Mouse (Mus musculus): ENCODE measurements at regions not wholly inside any gene's neighbourhood (a gene's known extent, or its start where the extent isn't known, plus 50 kb on each side); places are given as distances from the start of the nearest gene placed in this dataset.
"Not testable (repeated sequence)": the region's sequence is repeated elsewhere in the genome, so short reads cannot be mapped to it uniquely, and the experiment has no call there.

DNA sequence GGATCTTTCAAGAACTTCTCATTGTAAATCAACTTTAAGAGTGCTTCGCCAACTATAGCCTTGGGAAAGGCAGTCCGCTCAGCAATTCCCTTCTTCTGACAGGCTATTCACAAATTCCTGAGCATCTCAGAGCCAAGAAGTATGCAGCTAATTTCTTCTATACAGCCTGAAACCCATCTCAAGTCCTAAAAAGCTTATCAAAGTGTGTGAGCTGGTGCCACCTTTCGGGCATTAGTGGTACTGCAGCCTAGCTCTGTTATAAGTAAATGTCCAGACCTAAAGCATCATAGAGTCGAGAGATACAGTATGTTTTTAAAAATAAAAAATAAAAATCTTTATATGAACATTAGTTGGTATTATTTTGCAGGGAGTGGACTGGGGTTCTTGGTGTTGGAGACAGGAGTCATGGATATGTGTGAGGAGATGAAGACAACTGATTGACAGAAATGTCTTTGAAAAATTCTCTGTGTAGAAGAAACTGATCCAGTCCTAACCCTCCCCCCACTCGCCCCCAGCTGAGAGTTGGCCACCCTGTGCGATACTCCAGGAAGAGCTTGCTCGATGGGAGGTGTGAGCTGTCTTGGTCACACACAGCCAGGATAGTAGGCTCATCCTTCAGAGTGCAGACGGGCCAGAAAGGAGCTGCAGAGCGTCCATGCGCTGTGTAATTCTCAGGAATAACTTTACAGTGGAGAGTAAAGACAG, 56.4 kb downstream of the Bod1 start:
- DNase-seq (ENCODE audit: low read depth, low spot score) = peak; percentile 78

GRCm38 (mm10) chr11:31614394-31614713, 57.3 kb downstream of the Bod1 start:
- no peak for DNase-seq (ENCODE audit: low read depth, low spot score)

- no peak for DNase-seq (ENCODE audit: low read depth, low spot score)
Observed at GRCm38 (mm10) chr11:31613688-31614393, 57.8 kb downstream of the Bod1 start.

DNA sequence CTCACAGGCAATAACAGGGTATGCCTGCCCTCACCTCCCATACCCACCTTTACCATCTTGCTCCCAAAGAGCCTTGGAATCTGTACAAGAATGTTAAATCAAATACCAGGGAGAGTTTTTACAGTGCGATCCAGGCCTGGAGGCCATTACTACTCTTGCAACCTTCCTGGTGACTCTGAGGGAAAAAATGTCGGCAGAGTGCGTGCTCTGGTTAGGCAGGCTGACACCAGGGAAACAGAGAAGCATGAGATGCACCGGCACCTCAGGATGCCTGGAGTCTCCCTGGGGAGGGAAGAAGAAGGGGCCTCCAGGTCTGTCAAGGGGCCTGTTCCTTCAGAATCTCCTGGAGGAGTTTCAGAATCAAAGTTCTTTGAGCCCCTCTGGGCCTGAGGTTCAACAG, 63.2 kb downstream of the Bod1 start:
- no peak for DNase-seq (ENCODE audit: low read depth, low spot score)

GRCm38 (mm10) chr11:31601499-31601898, 70.2 kb downstream of the Bod1 start:
- no peak for DNase-seq (ENCODE audit: low read depth, low spot score)

DNA sequence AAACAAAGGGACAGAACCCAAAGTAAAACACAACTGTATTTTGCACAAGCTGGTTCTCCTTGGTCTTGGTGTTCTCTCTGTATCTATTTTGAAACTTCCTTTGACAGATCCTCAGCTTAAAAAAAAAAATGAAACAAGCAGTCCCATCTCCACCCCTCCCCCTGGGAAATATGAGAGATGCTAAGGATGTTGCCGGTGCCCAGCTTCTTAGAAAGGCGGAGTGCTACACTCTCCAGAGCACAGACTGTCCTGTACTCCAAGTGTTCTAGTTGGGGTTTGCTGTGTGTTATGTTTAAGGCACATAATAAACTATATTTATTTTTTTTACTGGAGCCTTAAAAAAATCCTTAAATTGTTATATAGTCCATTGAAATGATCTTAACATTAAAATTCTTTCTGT, 78.1 kb downstream of the Bod1 start:
- DNase-seq (ENCODE audit: low read depth, low spot score) = no peak

- DNase-seq (ENCODE audit: low read depth, low spot score) = no peak
Observed at GRCm38 (mm10) chr11:31592061-31592460, 79.6 kb downstream of the Bod1 start.

DNA sequence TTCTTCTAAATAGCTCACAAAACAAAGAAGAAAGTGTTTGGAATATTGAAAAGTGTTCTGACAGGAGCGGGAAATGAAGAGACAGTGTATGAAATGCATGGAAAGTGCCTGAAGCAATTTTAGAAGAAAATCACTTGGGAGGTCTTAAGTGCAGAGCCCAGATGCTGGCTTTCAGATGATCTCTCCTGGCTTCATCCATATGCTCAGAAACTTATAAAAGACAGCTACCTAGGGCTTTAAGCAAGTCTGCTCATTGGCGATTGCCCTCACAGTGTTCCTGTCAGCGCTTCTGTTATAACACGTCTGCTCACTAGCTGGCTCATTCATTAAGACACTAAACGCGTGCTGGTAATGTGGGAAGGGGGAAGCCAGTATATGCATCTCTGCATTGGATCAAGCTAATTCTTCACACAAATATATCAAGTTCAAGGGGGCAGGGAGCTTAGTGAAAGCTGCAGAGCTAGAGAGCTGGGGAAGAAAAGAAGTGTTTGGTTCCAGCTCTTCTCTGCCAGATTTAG, 80.6 kb downstream of the Bod1 start:
- no peak for DNase-seq (ENCODE audit: low read depth, low spot score)

GRCm38 (mm10) chr11:31574941-31575340, 96.7 kb downstream of the Bod1 start:
- DNase-seq (ENCODE audit: low read depth, low spot score) = no peak

- DNase-seq (ENCODE audit: low read depth, low spot score) = no peak
Observed at GRCm38 (mm10) chr11:31564742-31565510, 106.8 kb downstream of the Bod1 start.

DNA sequence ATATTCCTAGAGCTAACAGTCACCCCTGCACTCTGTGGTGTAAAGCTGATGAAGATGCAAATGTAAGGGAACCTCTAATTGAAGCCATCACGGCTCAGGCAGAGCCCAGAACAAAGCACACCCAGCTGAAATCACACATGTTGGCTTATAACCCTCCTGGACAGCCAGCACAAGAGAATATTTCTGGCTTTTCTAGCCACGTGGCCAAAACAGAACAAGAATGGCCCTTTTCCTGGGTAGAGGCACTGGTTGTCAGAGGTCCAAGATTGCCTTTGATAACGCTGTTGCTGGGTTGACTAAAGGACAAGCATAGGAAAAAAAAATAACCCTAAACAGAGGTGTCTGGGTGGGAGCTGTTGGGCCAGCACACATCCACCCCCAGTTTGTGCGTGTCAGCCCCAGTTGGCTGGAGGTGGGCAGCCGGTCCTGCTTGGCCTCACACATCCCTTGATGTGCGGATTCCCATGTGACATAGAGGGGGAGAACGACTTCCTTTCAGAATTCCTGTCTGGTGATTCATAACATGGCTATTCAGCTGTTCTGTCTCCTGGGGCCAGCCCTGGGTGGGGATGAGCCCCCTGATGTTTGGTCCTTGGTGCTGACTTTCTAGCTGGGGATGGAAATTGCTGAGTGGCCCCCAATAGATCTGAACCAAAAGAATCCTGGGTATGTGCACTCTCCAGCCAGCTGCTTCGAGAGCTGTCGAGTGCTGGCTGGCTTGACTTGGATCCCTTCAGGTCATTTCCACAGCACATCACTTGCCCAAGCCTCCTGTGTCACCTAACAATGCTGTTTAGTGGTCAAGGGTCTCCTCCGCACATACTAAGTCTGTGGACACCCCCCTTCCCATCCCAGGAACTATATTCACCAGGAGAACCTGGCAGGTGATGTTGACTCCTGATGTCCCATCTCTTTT, 107.6 kb downstream of the Bod1 start:
- no peak for DNase-seq (ENCODE audit: low read depth, low spot score)

DNA sequence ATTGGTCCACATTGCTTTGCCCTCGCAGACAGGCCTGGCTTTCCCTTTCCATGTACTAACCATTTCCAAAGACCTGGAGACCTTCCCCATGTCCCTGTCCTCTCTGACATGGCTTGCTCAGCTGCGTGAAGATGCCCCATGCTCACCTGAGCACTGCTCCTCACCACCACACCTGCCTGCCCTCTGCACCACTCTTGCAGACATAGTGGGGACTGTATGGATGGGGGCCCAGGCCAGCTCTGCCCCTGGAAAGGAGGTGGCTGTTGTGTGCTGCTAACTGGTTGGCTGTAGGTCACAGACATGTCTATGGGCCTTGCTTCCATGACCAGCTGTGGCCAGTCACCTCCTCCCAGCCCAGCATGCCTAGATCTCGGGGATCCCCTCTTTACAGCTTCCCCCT, 108.7 kb downstream of the Bod1 start:
- DNase-seq (ENCODE audit: low read depth, low spot score) = no peak

GRCm38 (mm10) chr11:31560775-31561174, 110.9 kb downstream of the Bod1 start:
- no peak for DNase-seq (ENCODE audit: low read depth, low spot score)

- no peak for DNase-seq (ENCODE audit: low read depth, low spot score)
Observed at GRCm38 (mm10) chr11:31555042-31555441, 116.6 kb downstream of the Bod1 start.

- DNase-seq (ENCODE audit: low read depth, low spot score) = no peak
Observed at GRCm38 (mm10) chr11:31551614-31552271, 119.9 kb downstream of the Bod1 start.

DNA sequence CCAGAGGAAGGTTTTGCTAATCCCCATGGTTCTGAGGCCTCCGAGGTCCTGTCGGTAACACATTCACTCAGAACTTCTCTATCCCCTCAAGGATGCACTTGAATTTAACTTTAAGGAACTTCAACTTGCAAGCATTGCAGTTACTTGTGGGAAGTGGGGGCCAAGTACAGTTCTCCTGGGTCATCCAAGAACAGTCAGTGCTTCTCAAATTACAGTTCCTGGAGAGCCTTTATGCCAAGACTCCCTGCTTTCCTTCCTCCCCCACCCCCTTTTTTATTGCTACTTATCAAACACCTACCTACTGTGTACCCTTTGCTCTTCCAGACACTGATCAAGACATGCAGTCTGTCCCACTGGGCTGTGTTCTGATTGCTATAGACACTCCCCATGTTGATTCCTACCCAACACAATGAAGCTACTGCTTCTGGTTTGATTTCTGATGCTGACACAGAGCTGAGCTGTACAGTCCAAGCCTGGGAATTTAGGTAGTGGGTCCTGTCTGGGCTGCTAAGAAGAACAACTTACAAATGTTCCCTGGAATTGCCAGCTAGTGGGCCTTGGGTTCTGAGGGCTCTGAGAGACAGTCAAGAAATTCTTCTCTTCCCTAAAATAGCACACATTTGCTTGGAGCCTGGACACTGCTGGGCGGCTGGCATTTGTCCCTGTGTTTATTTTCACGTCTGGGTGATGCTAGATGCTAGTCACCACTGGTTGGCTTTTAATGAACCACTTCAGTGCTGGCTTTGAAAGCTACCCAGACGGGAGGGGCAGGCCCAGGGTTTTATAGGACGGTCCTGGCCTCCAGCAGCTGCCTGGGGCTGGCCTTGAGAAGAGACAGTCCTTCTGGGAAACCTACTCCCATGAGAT, 120.7 kb downstream of the Bod1 start:
- no peak for DNase-seq (ENCODE audit: low read depth, low spot score)

GRCm38 (mm10) chr11:31545514-31545913, 126.2 kb downstream of the Bod1 start:
- DNase-seq (ENCODE audit: low read depth, low spot score) = not testable (repeated sequence)

DNA sequence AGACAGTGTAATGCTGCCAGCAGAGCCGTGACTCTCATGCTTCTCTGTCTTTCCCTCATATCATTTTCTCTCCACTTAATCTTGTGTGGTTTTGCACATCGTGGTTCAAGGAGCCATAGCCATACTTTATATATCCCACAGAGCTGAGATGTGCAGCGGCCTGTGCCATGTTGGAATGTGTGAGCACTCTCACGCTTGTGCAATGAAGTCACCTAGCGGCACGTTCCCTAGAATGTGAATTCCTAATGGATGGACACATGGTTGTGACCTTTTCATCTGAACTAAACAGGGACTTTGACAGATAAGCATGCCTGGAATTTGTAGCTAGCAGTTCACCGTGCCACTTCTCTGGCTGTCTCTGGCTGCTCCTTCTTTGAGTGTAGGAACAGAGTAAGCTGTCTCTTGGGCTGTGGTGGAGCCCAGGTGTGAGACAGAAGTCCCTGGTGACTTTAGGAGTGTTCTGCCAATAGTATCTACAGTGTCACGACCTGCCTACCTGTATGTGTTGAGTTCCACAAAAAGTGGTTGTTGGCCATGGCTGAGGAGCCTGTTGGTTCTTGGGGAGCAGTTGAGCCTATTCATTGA, 129.0 kb downstream of the Bod1 start:
- DNase-seq (ENCODE audit: low read depth, low spot score) = no peak

DNA sequence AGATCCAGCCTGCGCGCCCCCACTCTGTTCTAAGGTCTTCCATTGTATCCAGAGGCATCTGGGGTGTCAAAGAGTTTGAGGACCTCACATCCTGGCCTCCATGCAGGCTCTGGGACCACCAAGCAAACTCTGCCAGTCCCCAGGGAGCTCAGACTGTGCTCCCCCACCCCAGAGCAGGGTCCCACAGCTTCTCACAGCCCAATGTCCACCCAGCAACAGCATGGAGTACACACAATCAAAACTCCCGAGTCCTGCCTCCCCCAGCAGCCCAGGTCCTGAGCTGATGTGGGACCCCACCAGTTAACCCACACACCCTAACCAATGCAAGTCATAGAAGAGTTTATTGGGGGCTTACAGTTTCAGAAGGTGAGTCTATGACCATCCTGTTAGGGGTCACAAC, 130.3 kb downstream of the Bod1 start:
- DNase-seq (ENCODE audit: low read depth, low spot score) = no peak

GRCm38 (mm10) chr11:31540816-31541215, 130.9 kb downstream of the Bod1 start:
- no peak for DNase-seq (ENCODE audit: low read depth, low spot score)

Measured in ES-CJ7 (cell line).